Mouse (Mus musculus) gastrocnemius, adult 18-20 months (tissue): ENCODE data around the gene Kcnmb1. TPM values are rescaled to one million over a fixed set of nuclear protein-coding genes. Genes with fewer than 3 reads are reported as not detected.

ENCODE experiments used
- DNase-seq: peaks from one replicate; pipeline ENCODE4 v3.0.0; 2021; ENCODE audit warnings: low spot score
- total RNA-seq, 2 experiments: library from RNA; stranded (reverse); gene quantifications; 2 replicates each; pipeline ENCODE4 v1.2.3; 2021

Gene Kcnmb1
- total RNA-seq, 2 experiments from 2014 or later, result 0.26 to 0.27 TPM

GRCm38 (mm10) chr11:34000416-34000815, 37.6 kb downstream of the Kcnmb1 start:
- no peak for DNase-seq

GRCm38 (mm10) chr11:34001938-34002592, 39.3 kb downstream of the Kcnmb1 start:
- DNase-seq, result peak; percentile 39

GRCm38 (mm10) chr11:34002593-34002965, 39.8 kb downstream of the Kcnmb1 start:
- DNase-seq, result no peak

- no peak for DNase-seq
Measured at GRCm38 (mm10) chr11:34007616-34008015, 44.8 kb downstream of the Kcnmb1 start.

- DNase-seq, result no peak
Measured at GRCm38 (mm10) chr11:34008214-34008613, 45.4 kb downstream of the Kcnmb1 start.

- peak; percentile 40 for DNase-seq
Measured at GRCm38 (mm10) chr11:34008702-34009101, 45.9 kb downstream of the Kcnmb1 start.

- no peak for DNase-seq
Measured at GRCm38 (mm10) chr11:34009316-34010087, 46.7 kb downstream of the Kcnmb1 start.

GRCm38 (mm10) chr11:34010133-34010858, 47.5 kb downstream of the Kcnmb1 start:
- DNase-seq, result no peak

GRCm38 (mm10) chr11:34010859-34011172, 48.0 kb downstream of the Kcnmb1 start:
- peak; percentile 8 for DNase-seq

GRCm38 (mm10) chr11:34012007-34012652, 49.3 kb downstream of the Kcnmb1 start:
- DNase-seq, result no peak

Other genes with a start within 250 kb of the Kcnmb1 start
- under 1 TPM in 1 of 2 experiments, not detected in 1; 0.12 TPM for gene Kcnip1, start 30.1 kb downstream of the Kcnmb1 start, total RNA-seq
- gene Lcp2, start 83.9 kb downstream of the Kcnmb1 start, total RNA-seq, result under 1 TPM; 0.43 to 0.64 TPM
- not detected for gene 4930469K13Rik, start 135.5 kb downstream of the Kcnmb1 start, total RNA-seq
- not detected for gene Foxi1, start 245.1 kb downstream of the Kcnmb1 start, total RNA-seq